Mouse (Mus musculus): ENCODE results near the gene Ptpdc1.

Gene Ptpdc1

GRCm38 (mm10) chr13:48582688-48583379, 42.6 kb downstream of the Ptpdc1 start:
- no peak for DNase-seq (ENCODE audit: low spot score)

- no peak for DNase-seq (ENCODE audit: low spot score)
These were observed 46.8 kb downstream of the Ptpdc1 start for GRCm38 (mm10) chr13:48578616-48579015.

GRCm38 (mm10) chr13:48577836-48578235, 47.6 kb downstream of the Ptpdc1 start:
- DNase-seq (ENCODE audit: low spot score), result no peak

- no peak for DNase-seq (ENCODE audit: low spot score)
These were observed 48.5 kb downstream of the Ptpdc1 start for GRCm38 (mm10) chr13:48577007-48577406.

GRCm38 (mm10) chr13:48574718-48575117, 50.7 kb downstream of the Ptpdc1 start:
- DNase-seq (ENCODE audit: low spot score), result no peak

- no peak for DNase-seq (ENCODE audit: low spot score)
These were observed 51.7 kb downstream of the Ptpdc1 start for GRCm38 (mm10) chr13:48573525-48574355.

GRCm38 (mm10) chr13:48572127-48572526, 53.3 kb downstream of the Ptpdc1 start:
- DNase-seq (ENCODE audit: low spot score), result no peak

- no peak for DNase-seq (ENCODE audit: low spot score)
These were observed 54.2 kb downstream of the Ptpdc1 start for GRCm38 (mm10) chr13:48571298-48571697.

- DNase-seq (ENCODE audit: low spot score), result no peak
These were observed 55.8 kb downstream of the Ptpdc1 start for GRCm38 (mm10) chr13:48569576-48570132.

- no peak for DNase-seq (ENCODE audit: low spot score)
These were observed 57.8 kb downstream of the Ptpdc1 start for GRCm38 (mm10) chr13:48567646-48568045.

- peak; percentile 67 for DNase-seq (ENCODE audit: low spot score)
These were observed 59.1 kb downstream of the Ptpdc1 start for GRCm38 (mm10) chr13:48566116-48566935.

- no peak for DNase-seq (ENCODE audit: low spot score)
These were observed 60.4 kb downstream of the Ptpdc1 start for GRCm38 (mm10) chr13:48564881-48565600.

GRCm38 (mm10) chr13:48562336-48562735, 63.1 kb downstream of the Ptpdc1 start:
- no peak for DNase-seq (ENCODE audit: low spot score)

- no peak for DNase-seq (ENCODE audit: low spot score)
These were observed 64.0 kb downstream of the Ptpdc1 start for GRCm38 (mm10) chr13:48561481-48561880.

- no peak for DNase-seq (ENCODE audit: low spot score)
These were observed 69.5 kb downstream of the Ptpdc1 start for GRCm38 (mm10) chr13:48555976-48556375.

GRCm38 (mm10) chr13:48554552-48554951, 70.9 kb downstream of the Ptpdc1 start:
- DNase-seq (ENCODE audit: low spot score), result no peak

GRCm38 (mm10) chr13:48553511-48553910, 72.0 kb downstream of the Ptpdc1 start:
- no peak for DNase-seq (ENCODE audit: low spot score)

GRCm38 (mm10) chr13:48552181-48553090, 73.0 kb downstream of the Ptpdc1 start:
- peak; percentile 88 for DNase-seq (ENCODE audit: low spot score)

GRCm38 (mm10) chr13:48548296-48548695, 77.2 kb downstream of the Ptpdc1 start:
- DNase-seq (ENCODE audit: low spot score), result no peak

GRCm38 (mm10) chr13:48547623-48548022, 77.8 kb downstream of the Ptpdc1 start:
- no peak for DNase-seq (ENCODE audit: low spot score)
